ENCODE assay signal across 15 mouse cellular contexts in genomic region chr11:88509464-88509863, GRCm38 (mm10).
"Had no signal": no experiment of that assay in that cellular context is flagged by ENCODE, and none has a peak within 500 bp of the region (broad histone marks: within the 10 kb centered on the region; RNA-seq: fewer than 3 reads in every experiment).

No protein-coding gene starts in this region.

- H3K9ac ChIP-seq: limb, embryonic 12.5 days; liver, embryonic 13.5 days; liver, postnatal 0 days; lung, embryonic 15.5 days; stomach, embryonic 15.5 days had no signal

- H3K4me2 ChIP-seq: limb, embryonic 12.5 days; liver, embryonic 13.5 days; lung, embryonic 15.5 days; stomach, embryonic 15.5 days had no signal

- H3K36me3 ChIP-seq: liver, embryonic 13.5 days; lung, embryonic 15.5 days; stomach, embryonic 15.5 days had no signal

- ATAC-seq: liver, postnatal 0 days had no signal

- H3K27ac ChIP-seq: limb, embryonic 12.5 days; liver, embryonic 13.5 days; lung, embryonic 15.5 days; macrophage; stomach, embryonic 15.5 days had no signal

- H3K9me3 ChIP-seq: limb, embryonic 12.5 days; liver, embryonic 13.5 days; lung, embryonic 15.5 days; megakaryocyte, embryonic 14.5 days; stomach, embryonic 15.5 days had no signal

- H3K27me3 ChIP-seq: limb, embryonic 12.5 days; liver, embryonic 13.5 days; lung, embryonic 15.5 days; stomach, embryonic 15.5 days had no signal

- DNase-seq: kidney, postnatal 10 days; kidney, postnatal 4 days; liver; liver, embryonic 13.5 days; liver, postnatal 0 days; lung, postnatal 14 days; right cerebral cortex, postnatal 14 days; thymus, adult 2 months; thymus, postnatal 25 days had no signal

- H3K4me3 ChIP-seq: layer of hippocampus, adult 2 months; limb, embryonic 12.5 days; liver, embryonic 13.5 days; lung, embryonic 15.5 days; megakaryocyte, embryonic 14.5 days; stomach, embryonic 15.5 days had no signal
